8 mouse cellular contexts compared by ENCODE assay signal in genomic region chr16:42339512-42339911, GRCm38 (mm10). TPM values are rescaled to one million over a fixed set of nuclear protein-coding genes. Genes with fewer than 3 reads are reported as not detected.
A peak's percentile ranks its signal among the peaks of the same experiment; 100 is the strongest.
DNase-seq lines count a peak whose midpoint lies in the region; ATAC-seq lines count a peak whose summit lies in the region.

No protein-coding gene starts in this region.

- 0 out of 2 replicates have a peak overlapping the region, but pooled peaks have one; percentile 0 for H3K9ac ChIP-seq in embryonic facial prominence, embryonic 12.5 days
- H3K9ac ChIP-seq in limb, embryonic 11.5 days (ENCODE audit: low read length): no peak overlapping the region

- under 1% methylated on average over 10 of the region's 10 CpGs for whole genome bisulfite sequencing in embryonic facial prominence, embryonic 12.5 days
- 0% methylated on average over 10 of the region's 10 CpGs for WGBS in limb, embryonic 11.5 days

- H3K36me3 ChIP-seq in embryonic facial prominence, embryonic 12.5 days: no peaks in the 10 kb centered on the region
- H3K36me3 ChIP-seq in limb, embryonic 11.5 days (ENCODE audit: control insufficient read depth, insufficient read depth, low read length): no peaks in the 10 kb centered on the region

- ATAC-seq in embryonic facial prominence, embryonic 12.5 days (ENCODE audit: insufficient number of reproducible peaks, insufficient read depth, low FRiP score, low TSS enrichment): no peak
- no peak for ATAC-seq in limb, embryonic 11.5 days (ENCODE audit: insufficient number of reproducible peaks, low FRiP score, low TSS enrichment, low read depth)
- no peak for ATAC-seq in megakaryocyte progenitor cell, adult 5-6 weeks (replicated peaks; ENCODE audit: poor library complexity)

- H3K4me2 ChIP-seq in embryonic facial prominence, embryonic 12.5 days (replicated peaks): peak overlapping the region; percentile 61
- H3K4me2 ChIP-seq in limb, embryonic 11.5 days (ENCODE audit: low read depth, severe bottlenecking): peak overlapping the region; percentile 72

- no peak overlapping the region for H3K27ac ChIP-seq in embryonic facial prominence, embryonic 12.5 days
- no peak overlapping the region for H3K27ac ChIP-seq in limb, embryonic 11.5 days (replicated peaks; ENCODE audit: low read depth, low read length)

- no peaks in the 10 kb centered on the region for H3K27me3 ChIP-seq in embryonic facial prominence, embryonic 12.5 days
- no peaks in the 10 kb centered on the region for H3K27me3 ChIP-seq in limb, embryonic 11.5 days (ENCODE audit: control insufficient read depth, insufficient read depth, low read length)

- H3K9me3 ChIP-seq in embryonic facial prominence, embryonic 12.5 days: no peaks in the 10 kb centered on the region
- H3K9me3 ChIP-seq in limb, embryonic 11.5 days (ENCODE audit: control insufficient read depth, low read length): no peaks in the 10 kb centered on the region

- H3K4me3 ChIP-seq in embryonic facial prominence, embryonic 12.5 days: peak overlapping the region; percentile 40
- H3K4me3 ChIP-seq in limb, embryonic 11.5 days (ENCODE audit: low read depth, low read length): peak overlapping the region; percentile 34

- H3K4me1 ChIP-seq in embryonic facial prominence, embryonic 12.5 days: peaks cover 36% of the 10 kb centered on the region
- peaks cover 10% of the 10 kb centered on the region for H3K4me1 ChIP-seq in limb, embryonic 11.5 days (ENCODE audit: control insufficient read depth, insufficient read depth, low read length)

- DNase-seq in right cerebral cortex, adult 2 months (ENCODE audit: low spot score in 2 of 2): peak; percentile 24 to 26
- no peak for DNase-seq in right cerebral cortex, adult 18-20 months
- DNase-seq in limb, embryonic 11.5 days (ENCODE audit: low spot score): peak; percentile 39
- DNase-seq in retina, postnatal 1 day: peak; percentile 48
- no peak for DNase-seq in B cell, adult 2 months
- DNase-seq in urinary bladder, postnatal 25 days (ENCODE audit: low spot score): no peak

RNA-seq across cellular contexts. Expression of gene Gap43, which starts 0.9 kb away (rescaled TPM):
- polyA plus RNA-seq in embryonic facial prominence, embryonic 12.5 days (2016; fragmentation: Nextera tagmentation; extraction: Ambion mirVana): 120 and 135 TPM in 2 replicates
- polyA plus RNA-seq in limb, embryonic 11.5 days (2014; fragmentation: Nextera tagmentation; extraction: Ambion mirVana): 40.3 and 44.0 TPM in 2 replicates
- total RNA-seq in megakaryocyte progenitor cell, adult 5-6 weeks (2015): not detected in 2 replicates
- not detected in 2 replicates for total RNA-seq in megakaryocyte progenitor cell, adult 5-6 weeks (2017)

Comparison
In these comparisons a context has a peak if more than half of its experiments do, and no peak if none do; other contexts are left out.
1. DNase-seq: peak in right cerebral cortex, adult 2 months (2 of 2), limb, embryonic 11.5 days (single experiment) and retina, postnatal 1 day (single experiment); none in right cerebral cortex, adult 18-20 months (single experiment), B cell, adult 2 months (0 of 2) and urinary bladder, postnatal 25 days (single experiment).